10 mouse cellular contexts compared by ENCODE assay signal in genomic region chr9:41700683-41701082, GRCm38 (mm10).
DNase-seq lines count a peak whose midpoint lies in the region; ATAC-seq lines count a peak whose summit lies in the region.
"Had no signal": no experiment of that assay in that cellular context is flagged by ENCODE, and none has a peak within 500 bp of the region (broad histone marks: within the 10 kb centered on the region; RNA-seq: fewer than 3 reads in every experiment).

No protein-coding gene starts in this region.

- H3K36me3 ChIP-seq in midbrain, embryonic 10.5 days: no peaks in the 10 kb centered on the region
- H3K36me3 ChIP-seq in midbrain, embryonic 16.5 days (ENCODE audit: control insufficient read depth, insufficient read depth, low read length): no peaks in the 10 kb centered on the region
- H3K36me3 ChIP-seq in forebrain, embryonic 16.5 days (ENCODE audit: control insufficient read depth, insufficient read depth): no peaks in the 10 kb centered on the region
- H3K36me3 ChIP-seq in midbrain, embryonic 14.5 days (ENCODE audit: control insufficient read depth, insufficient read depth, low read length): no peaks in the 10 kb centered on the region

- H3K4me2 ChIP-seq in midbrain, embryonic 16.5 days (ENCODE audit: low read length): no peak overlapping the region
- no peak overlapping the region for H3K4me2 ChIP-seq in forebrain, embryonic 16.5 days (ENCODE audit: low read length)
- H3K4me2 ChIP-seq in midbrain, embryonic 14.5 days (ENCODE audit: low read length): no peak overlapping the region

- no peaks in the 10 kb centered on the region for H3K9me3 ChIP-seq in midbrain, embryonic 10.5 days (replicated peaks)
- H3K9me3 ChIP-seq in midbrain, embryonic 16.5 days (replicated peaks; ENCODE audit: control insufficient read depth, low read length, poor library complexity, severe bottlenecking): no peaks in the 10 kb centered on the region
- no peaks in the 10 kb centered on the region for H3K9me3 ChIP-seq in forebrain, embryonic 16.5 days (ENCODE audit: control insufficient read depth, low read length)
- H3K9me3 ChIP-seq in midbrain, embryonic 14.5 days (ENCODE audit: control insufficient read depth, low read length): no peaks in the 10 kb centered on the region

- no peak for ATAC-seq in midbrain, embryonic 16.5 days
- ATAC-seq in forebrain, embryonic 16.5 days: peak; percentile 59
- no peak for ATAC-seq in midbrain, embryonic 14.5 days (ENCODE audit: low FRiP score, low TSS enrichment)

- H3K4me3 ChIP-seq in midbrain, embryonic 10.5 days: no peak overlapping the region
- no peak overlapping the region for H3K4me3 ChIP-seq in midbrain, embryonic 16.5 days (ENCODE audit: low read depth, low read length)
- H3K4me3 ChIP-seq in forebrain, embryonic 16.5 days (replicated peaks; ENCODE audit: low read length): no peak overlapping the region
- H3K4me3 ChIP-seq in midbrain, embryonic 14.5 days (replicated peaks; ENCODE audit: low read depth, low read length): no peak overlapping the region

- peak; percentile 63 to 67 for DNase-seq in cerebellum, postnatal 10 days
- DNase-seq in cerebellum, adult 8-10 months: no peak
- DNase-seq in midbrain, embryonic 10.5 days (ENCODE audit: low spot score): no peak
- DNase-seq in midbrain, embryonic 14.5 days: peak; percentile 43
- no peak for DNase-seq in ovary, postnatal 36 days (ENCODE audit: low spot score)
- DNase-seq in embryo, embryonic 9.5 days (ENCODE audit: extremely low spot score): no peak
- DNase-seq: embryo, embryonic 11 days; thymus, adult 2 months had no signal

- 60% methylated on average over 6 of the region's 6 CpGs for WGBS in midbrain, embryonic 10.5 days
- WGBS in midbrain, embryonic 16.5 days: 24% methylated on average over 6 of the region's 6 CpGs
- 8% methylated on average over 6 of the region's 6 CpGs for WGBS in forebrain, embryonic 16.5 days
- WGBS in midbrain, embryonic 14.5 days: 17% methylated on average over 6 of the region's 6 CpGs

- no peak overlapping the region for H3K9ac ChIP-seq in midbrain, embryonic 16.5 days (ENCODE audit: low read depth, low read length)
- H3K9ac ChIP-seq in forebrain, embryonic 16.5 days (replicated peaks; ENCODE audit: low read depth, low read length): no peak overlapping the region
- H3K9ac ChIP-seq in midbrain, embryonic 14.5 days (replicated peaks; ENCODE audit: low read length): no peak overlapping the region

- H3K27ac ChIP-seq in midbrain, embryonic 10.5 days (replicated peaks): peak overlapping the region; percentile 63
- no peak overlapping the region for H3K27ac ChIP-seq in midbrain, embryonic 16.5 days (ENCODE audit: low read length)
- peak overlapping the region; percentile 82 for H3K27ac ChIP-seq in forebrain, embryonic 16.5 days (ENCODE audit: low read length)
- H3K27ac ChIP-seq in midbrain, embryonic 14.5 days (replicated peaks; ENCODE audit: low read depth, low read length): no peak overlapping the region

- H3K27me3 ChIP-seq in midbrain, embryonic 10.5 days (ENCODE audit: low read depth, poor library complexity, severe bottlenecking): no peaks in the 10 kb centered on the region
- H3K27me3 ChIP-seq in midbrain, embryonic 16.5 days (ENCODE audit: control insufficient read depth, insufficient read depth, low read depth, low read length): no peaks in the 10 kb centered on the region
- no peaks in the 10 kb centered on the region for H3K27me3 ChIP-seq in forebrain, embryonic 16.5 days (replicated peaks; ENCODE audit: control insufficient read depth, insufficient read depth, low read length)
- H3K27me3 ChIP-seq in midbrain, embryonic 14.5 days (ENCODE audit: control insufficient read depth, insufficient read depth, low read length): no peaks in the 10 kb centered on the region

- peaks cover 42% of the 10 kb centered on the region for H3K4me1 ChIP-seq in midbrain, embryonic 10.5 days
- H3K4me1 ChIP-seq in midbrain, embryonic 16.5 days (ENCODE audit: control insufficient read depth, insufficient read depth, low read length): peaks cover 20% of the 10 kb centered on the region
- H3K4me1 ChIP-seq in forebrain, embryonic 16.5 days (replicated peaks; ENCODE audit: control insufficient read depth, insufficient read depth, low read length): peaks cover 60% of the 10 kb centered on the region
- peaks cover 27% of the 10 kb centered on the region for H3K4me1 ChIP-seq in midbrain, embryonic 14.5 days (ENCODE audit: control insufficient read depth, insufficient read depth, low read length)

Comparison
In these comparisons a context has a peak if more than half of its experiments do, and no peak if none do; other contexts are left out.
1. DNase-seq: peak in cerebellum, postnatal 10 days (2 of 2) and midbrain, embryonic 14.5 days (single experiment); none in cerebellum, adult 8-10 months (single experiment), midbrain, embryonic 10.5 days (single experiment), ovary, postnatal 36 days (single experiment) and embryo, embryonic 9.5 days (single experiment).
2. H3K27ac ChIP-seq: peak in midbrain, embryonic 10.5 days (single experiment) and forebrain, embryonic 16.5 days (single experiment); none in midbrain, embryonic 16.5 days (single experiment) and midbrain, embryonic 14.5 days (single experiment).